Mouse (Mus musculus) duodenum, adult 2 months (tissue): Measurements from ENCODE around the gene Spam1. TPM values are rescaled to one million over a fixed set of nuclear protein-coding genes. Genes with fewer than 3 reads are reported as not detected.

ENCODE experiments used
- polyA plus RNA-seq: library from polyadenylated mRNA; depleted of rRNA; stranded (reverse); fragments of >200 nt; gene quantifications from 2 replicates; pipeline ENCODE4 v1.2.3, GENCODE M21; 2012; ENCODE audit warnings: low replicate concordance; rRNA removed

The Spam1 gene
- polyA plus RNA-seq: not detected in 2 replicates

GRCm38 (mm10) chr6:24790888-24791287, at the start of gene Spam1:
Spam1 (plus strand) TSS chr6:24791188.

GRCm38 (mm10) chr6:24748029-24748428, 43.0 kb upstream of the Spam1 start, which contains the start of gene Hyal4:
Hyal4 (plus strand) TSS chr6:24748329.

Other genes starting within 250 kb of the Spam1 start
- gene Lmod2, start 193.4 kb upstream of the Spam1 start, polyA plus RNA-seq: not detected in 2 replicates
- gene Wasl, start 126.2 kb upstream of the Spam1 start, polyA plus RNA-seq: 130 and 196 TPM in 2 replicates
- not detected in 2 replicates for gene Hyal6, start 57.9 kb upstream of the Spam1 start, polyA plus RNA-seq
- gene Hyal4, start 42.9 kb upstream of the Spam1 start, polyA plus RNA-seq: not detected in 2 replicates
- gene Hyal5, start 66.8 kb downstream of the Spam1 start, polyA plus RNA-seq: not detected in 2 replicates
- gene Tmem229a, start 165.1 kb downstream of the Spam1 start, polyA plus RNA-seq: 0.32 and 0.63 TPM in 2 replicates